Mouse (Mus musculus): Measurements from ENCODE around the gene Pphln1. TPM values are rescaled to one million over a fixed set of nuclear protein-coding genes. Genes with fewer than 3 reads are reported as not detected.

Gene Pphln1
- polyA plus RNA-seq (2012; rRNA removed) = 3.5 and 4.2 TPM in 2 replicates

GRCm38 (mm10) chr15:93397826-93398698, at the start of gene Pphln1, which contains the start of gene Zcrb1:
Gene Pphln1 (plus strand): TSS chr15:93398350.
Gene Zcrb1 (minus strand): TSS chr15:93398334.

Other genes starting within 250 kb of the Pphln1 start
- gene Gxylt1, start 123.2 kb upstream of the Pphln1 start, polyA plus RNA-seq (2012; rRNA removed) = 2.6 and 2.7 TPM in 2 replicates
- gene Yaf2, start 61.4 kb upstream of the Pphln1 start, polyA plus RNA-seq (2012; rRNA removed) = 15.9 and 17.9 TPM in 2 replicates
- 23.9 and 26.2 TPM in 2 replicates for gene Zcrb1, start within 50 bp of the Pphln1 start, polyA plus RNA-seq (2012; rRNA removed)
- gene Prickle1, start 197.5 kb downstream of the Pphln1 start, polyA plus RNA-seq (2012; rRNA removed) = 5.1 TPM in 2 replicates

Data from colon, adult 2 months (tissue).